Mouse (Mus musculus) intestine, embryonic 16.5 days (tissue): ENCODE data around the gene Relt. TPM values are rescaled to one million over a fixed set of nuclear protein-coding genes. Genes with fewer than 3 reads are reported as not detected.

Source experiments
- ATAC-seq: fragments of 200-750 bp; cut with Nextera tagmentation; 2 replicates; pipeline ENCODE4 v1.8.0; 2017; ENCODE audit warnings: moderate TSS enrichment, moderate library complexity
- H3K27ac ChIP-seq: fragments of 300-500 bp; sonication (generic); 2 replicates; pipeline ENCODE4 v1.5.1; 2014; ENCODE audit warnings: mild to moderate bottlenecking, low read length
- H3K27me3 ChIP-seq: fragments of 300-500 bp; sonication (generic); replicated peaks from 2 replicates; pipeline ENCODE4 v1.6.1; 2014; ENCODE audit warnings: low read length, control low read depth, mixed read lengths; ENCODE audit not compliant: control insufficient read depth, insufficient read depth
- H3K36me3 ChIP-seq: fragments of 300-500 bp; sonication (generic); 2 replicates; pipeline ENCODE4 v1.6.1; 2014; ENCODE audit warnings: low read length, control low read depth; ENCODE audit not compliant: control insufficient read depth, insufficient read depth
- H3K4me1 ChIP-seq: fragments of 300-500 bp; sonication (generic); 2 replicates; pipeline ENCODE4 v1.6.1; 2014; ENCODE audit warnings: low read length, control low read depth, mixed read lengths; ENCODE audit not compliant: control insufficient read depth, insufficient read depth
- H3K4me2 ChIP-seq: fragments of 300-500 bp; sonication (generic); 2 replicates; pipeline ENCODE4 v1.6.1; 2014; ENCODE audit warnings: low read depth, low read length, control low read depth
- H3K4me3 ChIP-seq: fragments of 300-500 bp; sonication (generic); 2 replicates; pipeline ENCODE4 v1.5.1; 2014; ENCODE audit warnings: mild to moderate bottlenecking, low read length
- H3K9ac ChIP-seq: fragments of 300-500 bp; sonication (generic); 2 replicates; pipeline ENCODE4 v1.6.1; 2014; ENCODE audit warnings: low read depth, low read length
- H3K9me3 ChIP-seq: fragments of 300-500 bp; sonication (generic); 2 replicates; pipeline ENCODE4 v1.6.1; 2016; ENCODE audit warnings: low read length, control low read depth; ENCODE audit not compliant: control insufficient read depth
- WGBS: fragments of 180-500 bp; shearing (Covaris S2); extraction: QIAGEN DNeasy Blood & Tissue Kit; methylation state at CpG from one replicate; pipeline ENCODE4 v1.1.7; 2014; 5-methylcytosine and 5-hydroxymethylcytosine counted together
- polyA plus RNA-seq: library from polyadenylated mRNA; unstranded; fragments of >200 nt; fragmentation: Nextera tagmentation; extraction: Ambion mirVana; gene quantifications from 2 replicates; pipeline ENCODE4 v1.2.1, GENCODE M21; 2015

Relt gene
- 2.4 and 3.8 TPM in 2 replicates for polyA plus RNA-seq

DNA sequence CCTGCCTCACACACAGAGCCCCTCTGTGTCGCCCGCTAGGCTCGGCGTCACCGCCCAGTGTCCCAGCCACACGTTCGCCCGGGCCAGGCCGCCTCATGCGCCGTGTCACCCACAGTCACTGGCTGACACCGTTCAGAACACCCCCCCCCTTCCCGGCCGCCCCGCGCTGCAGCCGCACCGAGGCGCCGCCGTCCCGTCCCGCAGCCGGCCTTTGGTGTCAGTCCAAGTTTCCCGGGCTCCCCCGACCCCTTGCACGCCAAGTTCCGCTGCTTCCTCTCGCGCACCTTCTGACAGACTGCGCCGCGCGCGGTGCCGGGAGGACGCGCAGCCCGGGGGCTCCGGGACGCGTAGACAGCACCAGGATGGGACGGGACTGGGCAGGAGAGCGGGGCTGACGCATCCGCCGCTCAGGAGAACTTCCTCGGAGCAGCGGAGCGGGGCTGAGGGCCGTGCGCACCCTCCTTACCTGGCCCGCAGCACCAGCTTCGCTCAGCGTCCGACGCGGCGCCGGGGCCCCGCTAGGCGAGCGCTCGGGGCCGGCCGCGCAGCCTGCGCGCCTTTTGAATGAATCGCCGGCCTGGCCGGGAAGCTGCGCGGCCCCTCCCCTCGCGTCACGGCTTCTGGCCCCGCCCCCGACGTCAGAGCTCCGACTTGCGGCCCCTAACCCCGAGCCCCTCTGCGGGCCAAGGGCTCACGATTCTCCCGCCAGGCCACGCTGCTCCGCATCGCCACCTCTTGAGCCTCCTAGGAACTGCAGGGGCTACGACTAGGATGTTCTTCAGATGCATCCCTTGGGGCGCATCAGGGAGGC, at the start of gene Relt:
TSS of gene Relt (minus strand) at position 619 of the 811 bp plus-strand sequence.
- ATAC-seq = peak; percentile 95
- Histone ChIP-seq H3K27ac (peak within 1 kb of the TSS; percentile 48; the same call in 1 of the 2 replicates), H3K9me3 (no peaks in the 10 kb centered on the region), H3K4me1 (no peaks in the 10 kb centered on the region), H3K36me3 (no peaks in the 10 kb centered on the region), H3K4me3 (peak within 1 kb of the TSS; percentile 79), H3K4me2 (peak within 1 kb of the TSS; percentile 99), H3K9ac (peak within 1 kb of the TSS; percentile 82), H3K27me3 (no peaks in the 10 kb centered on the region)
- WGBS = under 1% methylated on average over 91 of the region's 91 CpGs

DNA sequence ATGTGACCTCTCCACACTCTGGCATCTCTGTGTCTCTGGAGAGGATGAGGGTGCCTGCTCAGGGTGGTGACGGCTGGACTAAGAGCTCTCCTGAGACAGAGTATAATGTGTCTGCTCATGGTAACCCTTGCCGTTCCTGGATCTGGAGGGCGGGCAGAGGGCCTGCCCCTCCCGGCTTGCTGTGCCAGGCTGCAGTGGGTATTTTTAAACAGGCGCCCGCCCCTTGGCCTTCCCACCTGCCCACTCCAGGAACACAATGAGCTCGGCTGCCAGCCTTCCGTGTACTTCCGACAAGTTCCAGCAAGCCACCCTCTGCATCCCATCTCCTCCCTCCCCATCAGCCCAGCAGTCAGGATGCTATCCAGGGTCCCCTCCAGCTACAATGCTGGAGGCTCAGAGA, 48.5 kb upstream of the Relt start:
- 39% methylated on average over 9 of the region's 9 CpGs for WGBS
- H3K4me3 ChIP-seq = no peak overlapping the region
- peak overlapping the region; percentile 35; the same call in 1 of the 2 replicates for H3K9ac ChIP-seq
- H3K27ac ChIP-seq = peak overlapping the region; percentile 47
- no peaks in the 10 kb centered on the region for H3K9me3 ChIP-seq
- no peaks in the 10 kb centered on the region for H3K27me3 ChIP-seq
- H3K36me3 ChIP-seq = peaks cover 4% of the 10 kb centered on the region
- ATAC-seq = no peak
- peaks cover 52% of the 10 kb centered on the region for H3K4me1 ChIP-seq
- H3K4me2 ChIP-seq = no peak overlapping the region

GRCm38 (mm10) chr7:100911246-100911770, 48.1 kb upstream of the Relt start:
- no peaks in the 10 kb centered on the region for H3K9me3 ChIP-seq
- H3K4me1 ChIP-seq = peaks cover 47% of the 10 kb centered on the region
- no peaks in the 10 kb centered on the region for H3K27me3 ChIP-seq
- H3K4me2 ChIP-seq = peak overlapping the region; percentile 36
- H3K4me3 ChIP-seq = no peak overlapping the region
- WGBS = 14% methylated on average over 2 of the region's 2 CpGs
- H3K27ac ChIP-seq = peak overlapping the region; percentile 47
- peak; percentile 48 for ATAC-seq
- peaks cover 4% of the 10 kb centered on the region; the same call in 1 of the 2 replicates for H3K36me3 ChIP-seq
- H3K9ac ChIP-seq = peak overlapping the region; percentile 35

- peaks cover 45% of the 10 kb centered on the region for H3K4me1 ChIP-seq
- ATAC-seq = no peak
- peak overlapping the region; percentile 37; the same call in 1 of the 2 replicates for H3K27ac ChIP-seq
Observed at GRCm38 (mm10) chr7:100908567-100908966, 45.3 kb upstream of the Relt start.

DNA sequence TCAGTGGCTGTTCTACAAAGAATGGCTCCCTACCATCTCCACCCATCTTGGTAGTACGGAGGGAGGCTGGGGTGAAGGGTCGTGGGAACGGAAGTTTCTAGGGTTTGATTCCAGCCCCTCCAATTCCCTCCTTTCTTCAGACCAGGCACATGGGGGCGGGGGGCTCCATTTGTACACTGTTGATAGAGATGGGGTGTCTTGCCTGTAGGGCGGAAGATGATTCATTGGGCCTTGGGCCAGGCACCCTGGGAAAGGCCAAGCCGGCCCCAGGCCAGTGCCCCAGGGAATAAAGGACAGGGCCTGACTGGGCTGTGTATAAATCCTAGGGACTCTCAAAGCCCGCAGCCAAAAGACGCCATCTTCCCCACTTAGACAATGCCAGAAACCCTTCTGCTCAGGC, 44.8 kb upstream of the Relt start:
- H3K27me3 ChIP-seq = no peaks in the 10 kb centered on the region
- no peaks in the 10 kb centered on the region for H3K9me3 ChIP-seq
- peak overlapping the region; percentile 79 for H3K27ac ChIP-seq
- no peak overlapping the region for H3K4me3 ChIP-seq
- no peak overlapping the region; the same call in 1 of the 2 replicates for H3K4me2 ChIP-seq
- H3K4me1 ChIP-seq = peaks cover 45% of the 10 kb centered on the region
- no peak for ATAC-seq
- H3K9ac ChIP-seq = no peak overlapping the region
- WGBS = 75% methylated on average over 8 of the region's 8 CpGs
- peaks cover 4% of the 10 kb centered on the region; the same call in 1 of the 2 replicates for H3K36me3 ChIP-seq

More at GRCm38 (mm10) chr7:100908567-100908966, 45.3 kb upstream of the Relt start:
- Histone ChIP-seq H3K36me3 (peaks cover 4% of the 10 kb centered on the region; the same call in 1 of the 2 replicates), H3K27me3 (no peaks in the 10 kb centered on the region), H3K9me3 (no peaks in the 10 kb centered on the region), H3K9ac (no peak overlapping the region), H3K4me2 (no peak overlapping the region; the same call in 1 of the 2 replicates), H3K4me3 (no peak overlapping the region)
- WGBS = 57% methylated on average over 8 of the region's 8 CpGs

DNA sequence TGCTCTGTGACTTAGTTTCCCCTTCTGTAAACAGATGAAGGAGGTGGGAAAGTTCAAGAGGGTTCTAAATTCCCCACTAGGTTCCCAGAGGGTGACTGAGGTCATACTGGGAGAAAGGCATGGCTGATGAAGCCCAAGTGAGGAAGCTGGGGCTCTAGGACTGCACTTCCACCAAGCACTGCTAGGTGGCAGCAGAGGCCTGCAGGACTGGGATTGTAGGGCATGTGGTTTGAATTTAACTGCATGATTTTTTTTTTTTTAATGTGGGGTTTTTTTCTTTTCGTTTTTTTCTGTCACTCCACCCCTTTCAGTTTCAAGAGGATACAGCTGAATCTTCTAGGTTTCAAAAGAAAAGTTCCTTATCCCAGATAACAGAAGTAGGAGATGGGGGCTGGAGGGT, 44.0 kb upstream of the Relt start:
- Histone ChIP-seq H3K9me3 (no peaks in the 10 kb centered on the region), H3K9ac (no peak overlapping the region; the same call in 1 of the 2 replicates), H3K27ac (peak overlapping the region; percentile 79), H3K36me3 (peaks cover 4% of the 10 kb centered on the region; the same call in 1 of the 2 replicates), H3K4me3 (no peak overlapping the region), H3K27me3 (no peaks in the 10 kb centered on the region), H3K4me2 (no peak overlapping the region), H3K4me1 (peaks cover 40% of the 10 kb centered on the region)
- no peak for ATAC-seq
- 0% methylated on average over 1 of the region's 1 CpGs for WGBS

- H3K9me3 ChIP-seq = no peaks in the 10 kb centered on the region
- H3K4me1 ChIP-seq = peaks cover 30% of the 10 kb centered on the region
- peaks cover 4% of the 10 kb centered on the region; the same call in 1 of the 2 replicates for H3K36me3 ChIP-seq
- H3K4me3 ChIP-seq = no peak overlapping the region
- H3K4me2 ChIP-seq = no peak overlapping the region
- 87% methylated on average over 10 of the region's 10 CpGs for WGBS
- H3K27ac ChIP-seq = no peak overlapping the region
- H3K9ac ChIP-seq = no peak overlapping the region
- ATAC-seq = no peak
- no peaks in the 10 kb centered on the region for H3K27me3 ChIP-seq
Observed at GRCm38 (mm10) chr7:100906029-100906789, 43.0 kb upstream of the Relt start.

- H3K9me3 ChIP-seq = no peaks in the 10 kb centered on the region
- 80% methylated on average over 7 of the region's 7 CpGs for WGBS
- no peak for ATAC-seq
- H3K36me3 ChIP-seq = peaks cover 4% of the 10 kb centered on the region; the same call in 1 of the 2 replicates
- no peak overlapping the region for H3K4me2 ChIP-seq
- no peak overlapping the region for H3K4me3 ChIP-seq
- H3K27ac ChIP-seq = no peak overlapping the region
- H3K27me3 ChIP-seq = no peaks in the 10 kb centered on the region
- no peak overlapping the region for H3K9ac ChIP-seq
- H3K4me1 ChIP-seq = peaks cover 18% of the 10 kb centered on the region
Observed at GRCm38 (mm10) chr7:100905037-100905436, 41.8 kb upstream of the Relt start.

- no peak overlapping the region for H3K4me2 ChIP-seq
- 79% methylated on average over 5 of the region's 5 CpGs for WGBS
- H3K9me3 ChIP-seq = no peaks in the 10 kb centered on the region
- no peak overlapping the region for H3K27ac ChIP-seq
- H3K27me3 ChIP-seq = no peaks in the 10 kb centered on the region
- H3K36me3 ChIP-seq = peaks cover 4% of the 10 kb centered on the region; the same call in 1 of the 2 replicates
- no peak for ATAC-seq
- H3K9ac ChIP-seq = no peak overlapping the region
- no peak overlapping the region for H3K4me3 ChIP-seq
- H3K4me1 ChIP-seq = peaks cover 15% of the 10 kb centered on the region
Observed at GRCm38 (mm10) chr7:100904612-100905011, 41.4 kb upstream of the Relt start.
